Mouse (Mus musculus): ENCODE results near the gene Zfhx2. TPM values are rescaled to one million over a fixed set of nuclear protein-coding genes. Genes with fewer than 3 reads are reported as not detected.

The Zfhx2 gene
- polyA plus RNA-seq, 1 experiment, result not detected

DNA sequence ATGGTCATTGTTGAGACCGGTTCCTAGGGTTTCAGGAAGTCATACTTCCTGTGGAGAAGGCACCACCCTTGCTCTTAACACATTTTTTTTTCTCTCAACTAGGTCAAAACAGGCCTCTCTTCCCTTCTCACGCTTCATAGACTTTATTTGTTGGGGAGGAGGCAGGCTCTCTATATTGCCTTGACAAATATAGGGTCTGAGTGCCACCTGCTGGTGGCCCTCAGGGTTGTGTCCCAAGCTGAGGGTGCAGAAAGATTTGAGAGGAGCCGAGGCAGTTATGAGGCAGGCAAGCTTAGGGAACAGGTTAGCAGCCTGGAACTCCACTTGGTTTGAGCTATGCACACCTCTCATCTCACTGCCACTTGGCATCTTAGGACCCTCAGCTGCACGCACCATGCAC, 5.9 kb upstream of the Zfhx2 start:
- TF ChIP-seq POLR2A (IDR thresholded peaks at IDR 0.05; ENCODE audit: insufficient read depth, low read depth, low read length) (no peak), CTCF (IDR thresholded peaks at IDR 0.05; ENCODE audit: insufficient read depth, low read depth, low read length) (no peak)
- no peak overlapping the region for H3K4me3 ChIP-seq (ENCODE audit: insufficient read depth, low read depth, low read length)
- 56% methylated on average over 4 of the region's 4 CpGs for WGBS
- no peak overlapping the region for H3K27ac ChIP-seq (ENCODE audit: insufficient read depth, low read depth, low read length)
- H3K4me1 ChIP-seq (ENCODE audit: control insufficient read depth, insufficient read depth, low read length), result peaks cover 17% of the 10 kb centered on the region

DNA sequence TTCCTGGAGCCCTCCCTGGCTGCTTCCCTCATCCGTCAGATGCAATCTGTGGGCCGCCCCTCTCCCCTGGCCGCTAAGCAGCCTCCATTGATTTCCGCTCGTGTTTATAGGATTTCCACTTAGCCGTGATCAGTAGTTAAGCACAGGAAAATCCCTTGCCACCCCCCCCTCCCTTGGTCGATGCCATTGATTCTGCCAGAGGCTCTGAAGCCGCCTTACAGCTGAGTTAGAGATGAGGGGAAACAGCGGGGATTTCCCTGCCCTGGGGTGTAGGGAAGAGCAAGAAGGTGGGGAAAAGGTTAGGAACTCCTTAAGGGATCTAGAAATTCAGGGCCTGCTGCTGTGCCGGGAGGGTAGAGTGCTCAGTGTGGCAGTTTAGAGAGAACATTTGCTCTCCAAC, 5.5 kb upstream of the Zfhx2 start:
- no peak overlapping the region for H3K4me3 ChIP-seq (ENCODE audit: insufficient read depth, low read depth, low read length)
- H3K27ac ChIP-seq (ENCODE audit: insufficient read depth, low read depth, low read length), result no peak overlapping the region
- peaks cover 17% of the 10 kb centered on the region for H3K4me1 ChIP-seq (ENCODE audit: control insufficient read depth, insufficient read depth, low read length)
- no peak for TF ChIP-seq CTCF (IDR thresholded peaks at IDR 0.05; ENCODE audit: insufficient read depth, low read depth, low read length)
- TF ChIP-seq POLR2A (IDR thresholded peaks at IDR 0.05; ENCODE audit: insufficient read depth, low read depth, low read length), result no peak
- WGBS, result 63% methylated on average over 10 of the region's 10 CpGs

DNA sequence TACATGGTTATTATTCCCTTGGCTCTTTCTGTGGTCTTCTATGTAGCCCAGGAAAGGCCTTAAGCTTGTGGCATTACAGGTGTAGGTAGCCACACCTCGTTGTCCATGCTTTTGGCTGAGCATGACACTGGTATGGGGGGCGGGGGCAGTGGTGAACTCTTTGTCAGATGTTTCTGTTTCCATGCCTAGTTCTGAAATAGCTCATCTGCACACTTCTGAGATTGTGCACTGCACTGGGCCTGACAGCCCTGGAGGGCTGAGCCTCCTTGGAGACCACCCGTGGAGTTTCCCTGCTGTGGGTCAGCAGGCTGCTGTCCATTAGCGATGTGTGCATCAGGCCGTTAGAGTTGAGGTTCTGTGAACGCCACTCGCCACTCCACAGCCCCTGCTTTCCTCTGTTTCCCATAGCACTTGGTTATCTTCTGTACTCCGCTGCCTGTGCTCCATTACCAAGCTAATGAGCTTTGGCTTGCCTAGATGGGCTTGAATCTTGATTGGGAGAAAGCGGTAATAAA, 4.5 kb upstream of the Zfhx2 start:
- no peak for TF ChIP-seq CTCF (IDR thresholded peaks at IDR 0.05; ENCODE audit: insufficient read depth, low read depth, low read length)
- TF ChIP-seq POLR2A (IDR thresholded peaks at IDR 0.05; ENCODE audit: insufficient read depth, low read depth, low read length), result no peak
- WGBS, result 50% methylated on average over 9 of the region's 9 CpGs
- Histone ChIP-seq H3K4me1 (ENCODE audit: control insufficient read depth, insufficient read depth, low read length) (peaks cover 17% of the 10 kb centered on the region), H3K4me3 (ENCODE audit: insufficient read depth, low read depth, low read length) (no peak overlapping the region), H3K27ac (ENCODE audit: insufficient read depth, low read depth, low read length) (no peak overlapping the region)

DNA sequence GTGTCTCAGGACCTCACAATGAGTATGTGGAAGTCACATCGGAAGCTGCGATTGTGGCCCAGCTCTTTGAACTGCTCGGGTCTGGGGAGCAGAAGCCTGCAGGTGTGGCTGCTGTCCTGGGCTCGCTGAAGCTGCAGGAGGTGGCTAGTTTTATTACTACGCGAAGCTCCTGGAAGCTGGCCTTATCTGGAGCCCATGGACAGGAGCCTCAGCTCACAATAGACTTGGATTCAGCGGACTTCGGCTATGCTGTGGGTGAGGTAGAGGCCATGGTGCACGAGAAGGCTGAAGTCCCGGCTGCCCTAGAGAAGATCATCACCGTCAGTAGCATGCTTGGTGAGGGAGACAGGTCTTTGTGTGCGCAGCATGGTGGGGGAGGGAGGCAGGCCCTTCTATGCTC, 3.5 kb upstream of the Zfhx2 start:
- Histone ChIP-seq H3K4me1 (ENCODE audit: control insufficient read depth, insufficient read depth, low read length) (peaks cover 21% of the 10 kb centered on the region), H3K27ac (ENCODE audit: insufficient read depth, low read depth, low read length) (no peak overlapping the region), H3K4me3 (ENCODE audit: insufficient read depth, low read depth, low read length) (peak overlapping the region; percentile 84)
- TF ChIP-seq POLR2A (IDR thresholded peaks at IDR 0.05; ENCODE audit: insufficient read depth, low read depth, low read length) (no peak), CTCF (IDR thresholded peaks at IDR 0.05; ENCODE audit: insufficient read depth, low read depth, low read length) (no peak)
- WGBS, result 65% methylated on average over 12 of the region's 12 CpGs

DNA sequence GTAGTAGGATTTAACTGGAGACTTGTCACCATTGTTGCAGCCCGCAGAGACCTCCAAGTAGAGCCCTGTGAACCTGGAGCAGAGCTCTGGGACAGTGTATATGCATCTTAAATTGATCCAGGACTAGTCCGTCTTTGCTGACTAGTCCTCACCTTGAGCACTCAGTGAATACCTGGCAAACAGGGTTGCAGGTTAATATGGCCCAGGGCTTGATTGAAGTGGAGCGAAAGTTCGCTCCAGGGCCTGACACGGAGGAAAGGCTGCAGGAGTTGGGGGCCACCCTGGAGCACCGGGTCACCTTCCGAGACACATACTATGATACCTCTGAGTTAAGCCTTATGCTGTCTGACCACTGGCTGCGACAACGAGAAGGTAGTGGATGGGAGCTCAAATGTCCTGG, 3.1 kb upstream of the Zfhx2 start:
- H3K27ac ChIP-seq (ENCODE audit: insufficient read depth, low read depth, low read length), result peak overlapping the region; percentile 97; the same call in 1 of the 2 replicates
- peak overlapping the region; percentile 84 for H3K4me3 ChIP-seq (ENCODE audit: insufficient read depth, low read depth, low read length)
- TF ChIP-seq POLR2A (IDR thresholded peaks at IDR 0.05; ENCODE audit: insufficient read depth, low read depth, low read length) (no peak), CTCF (IDR thresholded peaks at IDR 0.05; ENCODE audit: insufficient read depth, low read depth, low read length) (no peak)
- peaks cover 21% of the 10 kb centered on the region for H3K4me1 ChIP-seq (ENCODE audit: control insufficient read depth, insufficient read depth, low read length)
- WGBS, result 54% methylated on average over 9 of the region's 9 CpGs

DNA sequence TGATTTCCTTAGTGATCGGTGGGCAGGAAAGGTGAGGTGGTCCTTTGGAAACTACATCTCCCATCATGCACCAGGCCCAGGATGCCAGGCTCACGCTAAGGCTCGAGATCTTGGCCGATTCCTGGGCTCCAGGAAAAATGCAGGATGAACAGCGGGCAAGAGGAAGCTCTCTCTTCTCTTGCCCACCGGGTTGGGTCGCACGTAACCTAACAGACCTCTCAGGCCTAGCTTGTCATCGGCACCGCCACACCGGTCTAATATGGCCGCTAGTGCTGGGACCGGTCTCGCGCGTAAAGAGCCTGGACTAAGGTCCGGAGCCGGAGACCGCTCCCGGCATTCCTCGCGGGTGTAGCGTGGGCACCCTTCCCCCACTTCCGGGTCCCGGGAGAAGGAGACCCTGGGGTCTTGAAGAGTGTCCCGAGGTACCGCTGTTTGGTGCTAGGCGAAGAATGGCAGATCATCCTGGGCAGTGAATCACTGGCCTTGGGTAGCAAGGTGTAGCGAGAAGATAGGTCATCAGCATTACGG, 2.6 kb upstream of the Zfhx2 start, which contains the start of gene Thtpa:
Gene Thtpa, plus strand, starts transcription at position 81 of the 528 bp plus-strand sequence.
- peak within 1 kb of the TSS; percentile 97 for H3K27ac ChIP-seq (ENCODE audit: insufficient read depth, low read depth, low read length)
- peaks cover 21% of the 10 kb centered on the region for H3K4me1 ChIP-seq (ENCODE audit: control insufficient read depth, insufficient read depth, low read length)
- under 1% methylated on average over 30 of the region's 30 CpGs for WGBS
- no peak for TF ChIP-seq CTCF (IDR thresholded peaks at IDR 0.05; ENCODE audit: insufficient read depth, low read depth, low read length)
- TF ChIP-seq POLR2A (IDR thresholded peaks at IDR 0.05; ENCODE audit: insufficient read depth, low read depth, low read length), result peak; percentile 76
- peak within 1 kb of the TSS; percentile 84 for H3K4me3 ChIP-seq (ENCODE audit: insufficient read depth, low read depth, low read length)

DNA sequence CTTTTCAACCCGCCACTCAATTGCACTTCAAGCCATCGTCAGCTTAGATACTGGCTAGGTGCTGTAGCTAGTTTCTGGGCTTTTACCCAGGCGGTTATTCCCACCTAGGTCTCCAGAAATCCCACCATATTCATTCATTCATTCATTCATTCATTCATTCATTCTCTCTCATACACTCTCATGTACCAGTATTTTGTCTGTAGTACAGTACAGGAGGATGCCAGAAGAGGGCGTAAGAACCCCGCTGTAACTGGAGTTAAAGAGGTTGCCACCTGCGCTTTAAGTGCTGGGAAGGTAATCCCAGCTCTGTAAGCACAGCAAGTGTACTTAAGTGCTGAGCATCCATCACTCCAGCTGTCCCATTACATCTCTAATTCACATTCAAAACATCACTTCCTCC, 1.8 kb upstream of the Zfhx2 start:
- Histone ChIP-seq H3K27ac (ENCODE audit: insufficient read depth, low read depth, low read length) (no peak overlapping the region), H3K4me3 (ENCODE audit: insufficient read depth, low read depth, low read length) (no peak overlapping the region), H3K4me1 (ENCODE audit: control insufficient read depth, insufficient read depth, low read length) (peaks cover 27% of the 10 kb centered on the region)

DNA sequence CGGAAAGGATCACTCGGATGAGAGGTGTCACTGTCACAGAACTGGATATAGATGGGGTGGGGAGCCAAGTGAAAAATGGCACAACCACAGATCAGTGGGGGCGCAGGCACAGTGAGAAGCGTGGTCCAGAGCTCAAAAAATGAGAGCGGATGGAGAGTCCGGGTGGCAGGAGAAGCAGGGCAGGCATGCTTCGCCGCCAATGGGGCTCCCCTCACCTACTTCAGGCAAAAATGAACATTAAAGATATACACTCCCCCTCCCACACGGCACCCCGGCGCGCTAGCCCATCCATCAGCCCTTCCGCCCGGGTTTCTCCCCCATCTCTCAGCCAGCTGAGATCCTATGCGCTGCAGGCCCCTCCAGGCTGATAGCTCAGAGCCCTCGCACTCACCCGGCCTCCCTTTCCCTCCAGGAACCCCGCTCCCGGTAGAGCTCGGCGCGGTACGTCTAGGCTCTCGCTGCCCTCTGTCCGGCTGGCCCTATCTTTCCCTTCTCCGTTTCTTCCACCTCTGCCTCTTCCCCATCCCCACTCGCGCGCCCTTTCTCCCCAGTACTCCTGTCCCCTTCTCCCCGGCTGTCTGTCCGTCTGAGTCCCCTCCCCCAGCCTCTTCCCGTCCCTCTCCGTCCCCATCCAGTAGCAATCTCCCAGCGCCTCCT, 787 bp downstream of the Zfhx2 start:
- TF ChIP-seq CTCF (IDR thresholded peaks at IDR 0.05; ENCODE audit: insufficient read depth, low read depth, low read length), result no peak
- H3K27ac ChIP-seq (ENCODE audit: insufficient read depth, low read depth, low read length), result peak overlapping the region; percentile 93
- H3K4me3 ChIP-seq (ENCODE audit: insufficient read depth, low read depth, low read length), result peak overlapping the region; percentile 86
- H3K4me1 ChIP-seq (ENCODE audit: control insufficient read depth, insufficient read depth, low read length), result peaks cover 25% of the 10 kb centered on the region
- WGBS, result 3% methylated on average over 34 of the region's 34 CpGs

More for the DNA sequence above, 1.8 kb upstream of the Zfhx2 start:
- TF ChIP-seq CTCF (IDR thresholded peaks at IDR 0.05; ENCODE audit: insufficient read depth, low read depth, low read length) (no peak), POLR2A (IDR thresholded peaks at IDR 0.05; ENCODE audit: insufficient read depth, low read depth, low read length) (no peak)
- 48% methylated on average over 6 of the region's 6 CpGs for WGBS

DNA sequence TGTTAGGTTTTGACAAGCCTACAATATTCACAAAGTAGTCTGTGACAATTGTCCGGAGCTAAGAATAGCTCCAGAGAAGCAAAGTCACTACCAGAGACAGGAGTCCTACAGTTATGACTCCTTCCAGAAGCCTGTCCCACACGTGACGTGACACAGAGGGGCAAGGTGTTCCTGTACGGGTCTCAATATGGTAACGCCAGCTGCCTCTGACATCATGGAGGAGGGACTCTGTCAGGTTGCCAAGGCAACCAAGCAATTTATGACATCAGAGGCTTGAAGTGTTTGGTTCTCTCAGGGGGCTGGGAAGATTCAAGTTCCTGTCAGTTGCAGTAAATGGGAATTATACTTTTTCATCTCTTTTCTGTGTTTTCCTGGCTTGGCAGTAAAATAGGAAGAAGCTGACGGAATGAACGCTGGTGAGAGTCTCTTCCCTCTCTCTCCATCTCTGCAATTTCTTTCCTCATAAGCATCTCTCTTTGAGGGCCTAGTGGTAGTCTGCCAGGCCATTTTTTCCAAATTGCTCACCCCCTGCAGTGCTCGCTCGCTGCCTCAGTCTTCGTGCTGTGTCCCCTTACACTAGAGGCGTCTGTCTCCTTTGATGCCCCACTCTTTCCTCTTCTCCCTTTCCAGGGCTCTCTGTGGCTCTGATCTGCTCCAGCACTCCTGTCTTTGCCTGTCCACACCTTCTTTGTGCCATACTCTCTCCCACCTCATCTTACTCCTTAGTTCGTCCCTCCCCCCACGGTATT, 2.8 kb downstream of the Zfhx2 start:
- WGBS, result 27% methylated on average over 13 of the region's 13 CpGs
- peak overlapping the region; percentile 76 for H3K27ac ChIP-seq (ENCODE audit: insufficient read depth, low read depth, low read length)
- H3K4me1 ChIP-seq (ENCODE audit: control insufficient read depth, insufficient read depth, low read length), result peaks cover 29% of the 10 kb centered on the region
- H3K4me3 ChIP-seq (ENCODE audit: insufficient read depth, low read depth, low read length), result peak overlapping the region; percentile 23; the same call in 1 of the 2 replicates
- TF ChIP-seq POLR2A (IDR thresholded peaks at IDR 0.05; ENCODE audit: insufficient read depth, low read depth, low read length) (no peak), CTCF (IDR thresholded peaks at IDR 0.05; ENCODE audit: insufficient read depth, low read depth, low read length) (no peak)

Data from olfactory bulb, adult 2 months (tissue).